Mouse (Mus musculus) gastrocnemius, adult 8-10 months (tissue): ENCODE measurements at regions not wholly inside any gene's neighbourhood (a gene's known extent, or its start where the extent isn't known, plus 50 kb on each side); places are given as distances from the start of the nearest gene placed in this dataset.

Experiments
- DNase-seq, 2 experiments: peaks; one replicate each; pipeline ENCODE4 v3.0.0; 2022; ENCODE audit warnings: low spot score in 2 of 2

DNA sequence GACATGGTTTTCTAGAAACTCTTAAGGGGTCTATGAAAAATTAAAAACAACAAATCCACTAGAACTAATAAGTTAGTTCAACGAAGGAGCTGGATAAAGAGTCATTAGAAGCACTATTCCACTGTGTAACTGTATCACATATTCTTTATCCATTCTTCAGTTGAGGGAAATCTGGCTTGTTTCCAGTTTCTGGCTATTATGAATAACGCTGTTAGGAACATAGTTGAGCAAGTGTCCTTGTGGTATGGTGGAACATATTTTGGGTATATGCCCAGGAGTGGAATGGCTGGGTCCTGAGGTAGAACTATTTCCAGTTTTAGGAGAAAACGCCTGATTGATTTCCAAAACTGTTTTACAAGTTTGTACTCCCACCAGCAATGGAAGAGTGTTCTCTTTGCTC lies 97.7 kb upstream of the Adamts9 start:
- DNase-seq = no peak

DNA sequence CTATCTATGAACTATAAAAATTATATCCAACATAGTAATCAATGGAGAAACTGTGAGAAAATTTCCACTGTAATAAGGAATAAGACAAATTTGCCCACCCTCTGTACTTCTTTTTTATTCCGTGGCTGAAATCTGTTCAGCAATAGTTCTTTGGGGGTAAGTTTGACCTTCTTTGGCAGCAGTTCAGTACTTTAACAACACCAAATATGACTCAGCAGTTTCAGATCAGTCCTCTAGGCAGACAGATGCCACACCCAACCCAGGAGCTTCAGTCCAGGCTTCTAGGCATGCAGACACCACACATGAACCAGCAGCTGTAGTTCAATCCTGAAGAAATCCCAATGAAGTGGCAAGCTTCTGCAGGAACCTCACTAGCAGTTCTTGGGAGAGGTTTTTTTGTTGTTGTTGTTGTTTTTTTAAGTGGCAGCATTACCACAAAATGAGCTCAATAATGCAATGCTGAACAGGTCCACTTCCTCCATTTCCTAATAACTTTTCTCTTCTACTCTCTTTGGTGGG lies 88.6 kb upstream of the Adamts9 start:
- DNase-seq = no peak

DNA sequence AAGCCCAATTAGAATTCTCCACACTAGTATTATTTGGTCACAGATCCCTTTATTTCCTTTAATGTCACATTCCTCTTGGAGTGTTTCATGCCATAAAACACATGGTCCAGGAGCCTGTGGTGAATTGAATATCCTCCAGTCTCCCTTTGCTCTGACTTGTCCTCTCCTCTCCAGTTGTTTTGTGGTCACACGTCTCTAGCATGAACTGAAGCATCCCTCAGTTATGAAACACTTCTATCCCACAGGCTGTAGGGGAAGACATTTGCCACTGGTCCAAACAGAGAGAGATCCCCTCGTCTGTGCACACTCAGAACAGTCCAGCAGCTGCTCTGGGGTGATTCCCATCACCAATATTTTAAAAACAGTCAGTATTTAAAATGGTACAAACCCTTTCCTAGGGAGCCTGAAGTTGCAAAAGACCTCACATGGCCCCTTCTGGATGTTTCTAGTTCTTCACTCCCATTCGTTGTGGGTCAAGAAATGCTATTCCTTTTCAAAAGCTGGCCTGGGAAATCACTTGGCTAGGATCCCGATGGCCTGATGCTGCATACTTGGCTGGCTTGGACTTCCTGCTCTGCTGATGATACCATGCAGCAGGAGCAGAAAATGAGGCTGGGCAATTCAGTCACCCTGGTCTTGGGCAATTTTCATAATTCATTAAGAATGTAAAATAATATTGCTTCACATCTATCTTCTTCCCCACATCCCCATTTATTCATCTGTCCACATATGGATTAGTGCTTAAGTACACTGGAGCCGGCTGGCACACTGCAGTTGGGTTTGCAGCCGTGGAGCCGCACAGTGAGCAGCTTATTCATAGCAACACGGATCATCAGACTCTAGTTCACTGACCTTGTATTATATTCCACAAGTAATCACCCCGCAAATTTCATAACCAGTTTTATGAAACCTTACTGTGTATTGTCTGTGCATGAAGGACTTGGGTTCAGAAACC lies 83.1 kb upstream of the Adamts9 start:
- peak; percentile 8 to 34 for DNase-seq

DNA sequence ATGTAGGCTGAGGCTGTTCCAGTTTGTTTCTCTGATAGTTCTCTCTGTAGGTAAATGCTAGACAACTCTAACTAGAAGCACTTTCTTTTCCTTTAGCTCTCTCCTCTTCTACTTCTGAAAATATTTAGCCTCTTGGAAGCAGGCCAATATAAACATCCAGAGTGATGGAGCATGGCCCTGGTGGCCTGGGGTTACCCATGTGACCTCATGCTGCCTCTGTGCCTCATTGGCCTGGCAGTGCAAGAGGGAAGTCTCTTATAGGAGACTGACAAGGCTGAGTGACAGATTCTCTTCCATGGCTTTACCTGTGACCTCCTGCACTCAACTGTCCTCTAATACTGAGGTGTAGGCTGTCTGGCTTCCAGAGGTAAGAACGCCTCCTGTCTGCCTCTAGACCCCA lies 71.2 kb upstream of the Adamts9 start:
- DNase-seq = no peak

DNA sequence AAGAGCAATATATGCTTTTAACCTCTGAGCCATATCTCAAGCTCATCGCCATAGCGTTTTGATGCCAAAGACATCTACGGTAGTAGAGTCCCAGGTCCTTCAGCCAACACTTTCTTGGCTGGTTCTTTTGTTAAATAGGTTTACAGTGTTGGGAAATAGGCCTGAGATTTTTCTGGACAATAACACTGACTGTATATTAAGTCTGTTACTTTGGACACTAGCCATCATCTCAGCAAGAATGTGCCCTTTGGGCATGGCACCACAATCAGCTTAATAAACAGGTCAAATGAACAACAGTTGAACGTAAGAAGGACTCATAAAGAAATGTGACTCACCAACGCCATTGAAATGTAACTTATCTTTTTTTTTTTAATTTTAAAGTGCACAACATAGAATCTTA lies 68.6 kb upstream of the Adamts9 start:
- no peak for DNase-seq

DNA sequence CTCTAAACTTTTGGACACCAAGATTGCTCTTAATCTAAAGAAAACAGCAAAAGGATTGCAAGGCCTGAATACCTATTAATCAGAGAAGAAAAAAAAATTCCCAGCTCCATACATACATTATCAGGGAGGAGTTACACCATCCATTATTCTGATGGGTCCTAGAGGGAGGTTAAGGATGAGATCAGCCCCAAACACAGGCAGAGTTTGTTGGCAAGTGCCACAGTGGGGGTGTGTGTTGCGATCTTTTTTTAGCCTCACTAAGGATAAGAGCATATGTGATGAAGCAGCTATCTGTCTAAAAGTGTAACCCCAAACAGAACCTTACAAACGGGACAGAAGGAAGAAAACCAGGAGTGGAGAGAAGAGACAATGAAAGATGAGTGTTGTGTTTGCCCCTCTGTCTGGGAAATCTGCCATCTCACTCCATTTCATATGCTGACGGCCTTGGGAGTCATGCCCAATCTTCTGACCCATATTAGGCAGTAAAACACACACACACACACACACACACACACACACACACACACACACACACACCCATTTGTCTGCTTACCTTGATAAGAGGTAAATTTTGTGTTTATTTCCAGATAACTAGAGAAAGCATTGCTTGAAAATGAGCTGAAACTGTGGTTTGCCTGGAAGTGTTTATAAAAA lies 61.4 kb upstream of the Adamts9 start:
- no peak for DNase-seq

DNA sequence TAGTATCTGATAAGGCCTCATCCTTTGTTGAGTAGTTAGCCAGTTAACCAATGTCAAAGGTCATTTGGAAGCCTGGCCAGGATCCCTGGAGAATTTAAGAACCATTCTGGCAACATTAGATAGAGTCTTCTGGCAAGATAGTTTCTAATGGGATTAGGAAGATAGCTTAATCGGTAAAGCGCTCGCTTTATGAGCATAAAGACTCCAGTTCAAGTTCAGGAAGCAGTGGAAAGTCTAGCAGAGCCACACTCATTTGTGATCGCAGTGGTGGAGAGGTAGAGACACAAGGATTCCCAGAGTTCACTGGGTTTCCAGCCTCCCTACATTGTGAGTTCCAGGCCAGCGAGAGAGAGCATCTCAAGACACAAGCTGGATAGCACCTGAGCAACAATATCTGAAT lies 60.5 kb upstream of the Adamts9 start:
- DNase-seq = no peak

DNA sequence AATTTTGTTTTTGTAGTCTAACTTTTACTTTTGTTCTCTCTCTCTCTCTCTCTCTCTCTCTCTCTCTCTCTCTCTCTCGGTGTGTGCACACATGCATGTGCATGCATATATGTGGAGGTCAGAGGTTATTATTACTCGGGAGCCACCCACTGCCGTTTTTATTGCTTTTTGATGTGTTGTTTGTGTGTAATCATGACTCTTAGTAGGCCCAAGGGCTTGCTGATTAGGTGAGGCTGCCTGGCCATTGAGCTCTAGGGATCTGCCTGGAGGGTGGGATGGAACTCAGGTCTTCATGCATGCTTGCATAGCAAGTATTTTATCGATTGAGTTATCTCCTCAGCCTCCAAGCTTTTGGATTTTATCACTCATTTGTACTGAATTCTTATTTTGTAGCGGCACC lies 50.4 kb upstream of the Adamts9 start:
- no peak for DNase-seq
